Mouse (Mus musculus) embryonic facial prominence, embryonic 14.5 days (tissue): Measurements from ENCODE around the gene Acsl4. TPM values are rescaled to one million over a fixed set of nuclear protein-coding genes. Genes with fewer than 3 reads are reported as not detected.

ENCODE experiments used
- ATAC-seq: fragments of 200-750 bp; cut with Nextera tagmentation; 2 replicates; pipeline ENCODE4 v1.8.0; 2017; ENCODE audit warnings: low read depth, moderate number of reproducible peaks, moderate TSS enrichment
- DNase-seq: peaks from one replicate; pipeline ENCODE4 v3.0.0-alpha.2; 2015; ENCODE audit warnings: low spot score
- H3K27ac ChIP-seq: fragments of 300-500 bp; sonication (generic); replicated peaks from 2 replicates; pipeline ENCODE4 v1.5.1; 2014; ENCODE audit warnings: low read depth, mild to moderate bottlenecking, low read length, moderate library complexity
- H3K27me3 ChIP-seq: fragments of 300-500 bp; sonication (generic); replicated peaks from 2 replicates; pipeline ENCODE4 v1.6.1; 2014; ENCODE audit warnings: low read length; ENCODE audit not compliant: control insufficient read depth, insufficient read depth
- H3K36me3 ChIP-seq: fragments of 300-500 bp; sonication (generic); 2 replicates; pipeline ENCODE4 v1.6.1; 2014; ENCODE audit warnings: low read length, mixed read lengths; ENCODE audit not compliant: control insufficient read depth, insufficient read depth
- H3K4me1 ChIP-seq: fragments of 300-500 bp; sonication (generic); 2 replicates; pipeline ENCODE4 v1.6.1; 2014; ENCODE audit warnings: antibody characterized with exemption, low read length; ENCODE audit not compliant: control insufficient read depth, insufficient read depth
- H3K4me2 ChIP-seq: fragments of 300-500 bp; sonication (generic); 2 replicates; pipeline ENCODE4 v1.6.1; 2014; ENCODE audit warnings: low read depth, mild to moderate bottlenecking, low read length, moderate library complexity, mixed read lengths
- H3K4me3 ChIP-seq: fragments of 300-500 bp; sonication (generic); 2 replicates; pipeline ENCODE4 v1.5.1; 2014; ENCODE audit warnings: low read depth, mild to moderate bottlenecking, low read length
- H3K9ac ChIP-seq: fragments of 300-500 bp; sonication (generic); 2 replicates; pipeline ENCODE4 v1.6.1; 2014; ENCODE audit warnings: low read depth, mild to moderate bottlenecking, low read length, moderate library complexity, mixed read lengths
- H3K9me3 ChIP-seq: fragments of 300-500 bp; sonication (generic); 2 replicates; pipeline ENCODE4 v1.6.1; 2016; ENCODE audit warnings: low read length; ENCODE audit not compliant: control insufficient read depth
- WGBS: fragments of 180-500 bp; shearing (Covaris S2); extraction: QIAGEN DNeasy Blood & Tissue Kit; methylation state at CpG from one replicate; pipeline ENCODE4 v1.1.7; 2014; 5-methylcytosine and 5-hydroxymethylcytosine counted together
- polyA plus RNA-seq: library from polyadenylated mRNA; unstranded; fragments of >200 nt; fragmentation: Nextera tagmentation; extraction: Ambion mirVana; gene quantifications from 2 replicates; pipeline ENCODE4 v1.2.1, GENCODE M21; 2014

Gene Acsl4
- polyA plus RNA-seq, 1 experiment from 2014 or later, result 18.1 TPM

DNA sequence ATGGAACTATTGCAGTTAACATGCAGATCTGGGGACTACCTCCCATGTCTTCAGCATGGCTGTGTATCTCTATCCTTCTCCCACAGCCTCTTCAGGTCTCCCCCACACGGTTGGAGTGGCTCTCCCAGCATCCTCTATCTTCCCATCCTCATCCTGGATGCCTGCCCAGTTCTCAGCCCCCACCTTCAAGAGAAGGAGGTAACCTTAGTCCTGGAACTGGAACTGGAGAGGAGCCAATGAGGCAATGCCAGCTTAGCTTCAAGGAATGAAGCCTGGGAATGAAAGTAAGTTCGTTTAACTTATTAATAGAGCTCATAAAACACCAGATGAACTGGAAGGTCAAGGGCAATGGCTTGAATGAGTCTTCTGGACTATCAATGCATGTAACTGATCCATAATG is 86.9 kb downstream of the Acsl4 start:
- H3K4me3 ChIP-seq, result no peak overlapping the region
- no peak overlapping the region for H3K27ac ChIP-seq
- ATAC-seq (no peak), DNase-seq (no peak)
- H3K36me3 ChIP-seq, result no peaks in the 10 kb centered on the region
- no peak overlapping the region for H3K9ac ChIP-seq
- no peaks in the 10 kb centered on the region for H3K9me3 ChIP-seq
- no peaks in the 10 kb centered on the region; the same call in 1 of the 2 replicates for H3K4me1 ChIP-seq
- H3K27me3 ChIP-seq, result peaks cover 41% of the 10 kb centered on the region
- 34% methylated on average over 2 of the region's 2 CpGs for WGBS
- no peak overlapping the region for H3K4me2 ChIP-seq

DNA sequence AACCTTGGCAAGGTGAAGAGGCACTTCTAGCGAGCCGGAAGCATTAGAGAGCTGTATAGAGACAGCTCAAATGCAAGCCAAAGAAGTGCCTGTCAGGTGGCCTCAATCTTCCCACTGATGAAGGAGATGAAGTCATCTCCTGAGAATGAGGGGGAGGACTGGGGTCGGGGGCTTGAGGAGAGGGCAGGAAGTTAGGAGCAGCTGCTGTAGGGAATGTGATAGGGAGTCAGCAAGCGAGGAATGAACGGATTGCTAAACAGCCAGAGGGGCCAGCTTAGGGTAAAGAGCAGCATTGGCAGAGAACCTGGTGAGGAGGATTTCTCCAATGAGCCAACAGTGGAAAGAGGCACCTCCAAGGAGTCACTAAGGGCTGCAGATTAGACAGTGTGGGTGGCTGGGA is 104.4 kb downstream of the Acsl4 start:
- Histone ChIP-seq H3K27ac (no peak overlapping the region), H3K4me2 (no peak overlapping the region), H3K4me3 (no peak overlapping the region), H3K36me3 (no peaks in the 10 kb centered on the region), H3K9me3 (no peaks in the 10 kb centered on the region), H3K4me1 (no peaks in the 10 kb centered on the region), H3K27me3 (peaks cover 14% of the 10 kb centered on the region), H3K9ac (no peak overlapping the region)
- ATAC-seq, result no peak
- peak; percentile 36 for DNase-seq
- 43% methylated on average over 5 of the region's 5 CpGs for WGBS

DNA sequence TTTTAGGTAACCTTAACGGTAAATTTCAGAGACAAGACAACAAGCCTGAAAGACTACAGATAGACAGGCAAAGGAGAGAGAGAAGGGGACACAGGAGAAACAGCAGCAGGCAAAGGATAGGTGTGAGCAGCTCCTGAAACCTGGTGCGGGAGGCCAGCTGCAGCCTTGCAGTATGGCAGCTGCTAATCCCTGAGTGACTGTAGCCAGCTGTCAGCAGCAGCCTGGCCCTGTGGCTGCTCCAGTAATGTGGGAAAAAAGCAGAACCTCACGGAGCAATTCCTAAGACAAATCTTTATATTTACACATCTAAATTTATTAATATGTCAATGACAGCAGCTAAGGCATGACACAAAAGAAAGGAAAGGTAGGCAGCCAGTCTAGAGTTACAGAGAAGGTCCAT is 113.8 kb downstream of the Acsl4 start:
- ATAC-seq, result no peak; the same call in 1 of the 2 replicates
- H3K9ac ChIP-seq, result no peak overlapping the region
- H3K4me2 ChIP-seq, result no peak overlapping the region
- H3K4me3 ChIP-seq, result no peak overlapping the region
- H3K9me3 ChIP-seq, result no peaks in the 10 kb centered on the region
- peaks cover 17% of the 10 kb centered on the region for H3K27me3 ChIP-seq
- H3K36me3 ChIP-seq, result no peaks in the 10 kb centered on the region
- DNase-seq, result peak; percentile 10
- 58% methylated on average over 3 of the region's 3 CpGs for WGBS
- H3K4me1 ChIP-seq, result no peaks in the 10 kb centered on the region
- H3K27ac ChIP-seq, result no peak overlapping the region

DNA sequence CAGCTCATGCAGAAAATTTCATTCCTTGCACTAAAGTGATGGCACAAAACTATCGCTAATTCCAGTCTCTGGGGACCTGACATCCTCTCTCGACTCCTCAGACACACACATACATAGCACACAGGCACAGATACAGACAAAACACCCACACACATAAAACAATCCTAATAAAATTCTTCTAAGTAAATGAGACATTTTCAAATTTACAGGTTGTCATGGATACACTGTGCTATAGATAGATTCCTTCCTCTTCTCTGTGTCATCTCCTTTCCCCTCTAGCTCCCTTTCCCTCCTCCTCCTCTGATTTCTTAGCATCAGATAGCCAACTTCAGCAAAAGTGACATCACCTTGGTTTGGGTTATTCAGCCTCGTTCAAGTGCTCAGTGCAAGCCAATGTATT is 114.3 kb downstream of the Acsl4 start:
- DNase-seq, result no peak
- 71% methylated on average over 3 of the region's 3 CpGs for WGBS
- H3K9me3 ChIP-seq, result no peaks in the 10 kb centered on the region
- H3K4me3 ChIP-seq, result no peak overlapping the region
- peaks cover 19% of the 10 kb centered on the region for H3K27me3 ChIP-seq
- H3K4me2 ChIP-seq, result no peak overlapping the region
- no peak for ATAC-seq
- no peak overlapping the region for H3K27ac ChIP-seq
- no peaks in the 10 kb centered on the region for H3K36me3 ChIP-seq
- no peak overlapping the region for H3K9ac ChIP-seq
- H3K4me1 ChIP-seq, result no peaks in the 10 kb centered on the region

Other genes starting within 250 kb of the Acsl4 start
- gene Gucy2f, start 193.6 kb downstream of the Acsl4 start, polyA plus RNA-seq, result 0.07 and 0.17 TPM in 2 replicates
- 15.5 and 18.6 TPM in 2 replicates for gene Nxt2, start 163.8 kb downstream of the Acsl4 start, polyA plus RNA-seq
- 46.8 and 54.3 TPM in 2 replicates for gene Kcne1l, start 84.2 kb downstream of the Acsl4 start, polyA plus RNA-seq